Mouse (Mus musculus) kidney, embryonic 16.5 days (tissue): ENCODE data around the gene P4ha2. TPM values are rescaled to one million over a fixed set of nuclear protein-coding genes. Genes with fewer than 3 reads are reported as not detected.

Source experiments
- ATAC-seq: fragments of 200-750 bp; cut with Nextera tagmentation; 2 replicates; pipeline ENCODE4 v1.8.0; 2017; ENCODE audit warnings: moderate TSS enrichment; ENCODE audit not compliant: low FRiP score, low TSS enrichment
- H3K27ac ChIP-seq: fragments of 300-500 bp; sonication (generic); 2 replicates; pipeline ENCODE4 v1.5.1; 2014; ENCODE audit warnings: low read length
- H3K27me3 ChIP-seq: fragments of 300-500 bp; sonication (generic); 2 replicates; pipeline ENCODE4 v1.6.1; 2014; ENCODE audit warnings: low read length, control low read depth, mixed read lengths; ENCODE audit not compliant: insufficient read depth
- H3K36me3 ChIP-seq: fragments of 300-500 bp; sonication (generic); 2 replicates; pipeline ENCODE4 v1.6.1; 2014; ENCODE audit warnings: low read length, control low read depth, mixed read lengths; ENCODE audit not compliant: insufficient read depth
- H3K4me1 ChIP-seq: fragments of 300-500 bp; sonication (generic); 2 replicates; pipeline ENCODE4 v1.6.1; 2014; ENCODE audit warnings: low read length, control low read depth, mixed read lengths; ENCODE audit not compliant: insufficient read depth
- H3K4me2 ChIP-seq: fragments of 300-500 bp; sonication (generic); replicated peaks from 2 replicates; pipeline ENCODE4 v1.6.1; 2014; ENCODE audit warnings: low read depth, low read length
- H3K4me3 ChIP-seq: fragments of 300-500 bp; sonication (generic); 2 replicates; pipeline ENCODE4 v1.5.1; 2014; ENCODE audit warnings: mild to moderate bottlenecking, low read length
- H3K9ac ChIP-seq: fragments of 300-500 bp; sonication (generic); replicated peaks from 2 replicates; pipeline ENCODE4 v1.6.1; 2014; ENCODE audit warnings: low read length
- H3K9me3 ChIP-seq: fragments of 300-500 bp; sonication (generic); 2 replicates; pipeline ENCODE4 v1.6.1; 2016; ENCODE audit warnings: low read length, control low read depth
- WGBS: fragments of 180-500 bp; shearing (Covaris S2); extraction: QIAGEN DNeasy Blood & Tissue Kit; methylation state at CpG from one replicate; pipeline ENCODE4 v1.1.7; 2014; 5-methylcytosine and 5-hydroxymethylcytosine counted together
- polyA plus RNA-seq: library from polyadenylated mRNA; unstranded; fragments of >200 nt; fragmentation: Nextera tagmentation; extraction: Ambion mirVana; gene quantifications from 2 replicates; pipeline ENCODE4 v1.2.1, GENCODE M21; 2015

P4ha2 gene
- polyA plus RNA-seq, 1 experiment from 2014 or later: 43.0 TPM

DNA sequence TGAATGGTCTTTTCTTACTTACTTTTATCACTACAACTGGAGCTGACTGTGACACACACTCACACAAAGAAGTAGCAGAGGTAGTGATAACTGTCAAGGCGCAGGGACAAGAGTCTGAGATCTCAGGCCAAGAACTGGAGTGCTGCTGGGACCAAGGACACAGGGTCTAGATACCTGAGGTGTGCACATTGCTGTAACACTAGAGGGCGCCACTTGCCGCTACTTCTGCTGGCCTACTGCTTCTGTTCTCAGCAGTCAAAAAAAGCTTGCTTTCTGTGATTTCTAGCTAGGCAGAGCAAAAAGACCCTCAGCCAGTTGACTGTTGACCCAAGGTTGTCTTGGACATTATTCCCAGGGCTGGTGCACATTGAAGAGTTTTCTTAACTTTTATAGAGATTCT, 45.0 kb downstream of the P4ha2 start:
- H3K27me3 ChIP-seq: no peaks in the 10 kb centered on the region
- H3K27ac ChIP-seq: no peak overlapping the region
- H3K36me3 ChIP-seq: no peaks in the 10 kb centered on the region
- 25% methylated on average over 3 of the region's 3 CpGs for WGBS
- H3K4me2 ChIP-seq: no peak overlapping the region
- no peaks in the 10 kb centered on the region for H3K4me1 ChIP-seq
- H3K9me3 ChIP-seq: peaks cover 3% of the 10 kb centered on the region; the same call in 1 of the 2 replicates
- no peak overlapping the region for H3K4me3 ChIP-seq
- ATAC-seq: no peak
- no peak overlapping the region for H3K9ac ChIP-seq

DNA sequence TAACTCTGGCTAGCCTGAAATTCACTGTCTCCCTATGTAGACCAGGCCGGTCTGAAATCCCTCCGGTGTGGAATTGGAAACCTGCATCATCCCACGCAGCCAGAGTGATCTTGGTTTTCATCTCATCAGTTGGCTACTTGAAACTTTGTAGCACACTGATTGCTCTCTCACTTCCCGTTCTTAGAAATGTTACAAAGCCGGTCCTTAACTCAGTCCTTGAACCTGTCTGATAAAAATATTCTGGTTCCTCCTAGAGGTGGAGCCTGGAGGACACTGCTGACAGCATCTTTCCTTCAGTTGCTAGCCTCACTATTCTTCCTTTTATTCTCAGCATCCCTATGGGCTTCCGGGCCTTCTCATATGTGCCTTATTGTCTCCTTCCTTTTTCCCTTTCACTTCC, 46.1 kb downstream of the P4ha2 start:
- H3K4me1 ChIP-seq: no peaks in the 10 kb centered on the region
- H3K9me3 ChIP-seq: peaks cover 3% of the 10 kb centered on the region; the same call in 1 of the 2 replicates
- H3K4me2 ChIP-seq: no peak overlapping the region
- no peaks in the 10 kb centered on the region for H3K27me3 ChIP-seq
- no peak for ATAC-seq
- H3K36me3 ChIP-seq: no peaks in the 10 kb centered on the region
- H3K4me3 ChIP-seq: no peak overlapping the region
- 77% methylated on average over 6 of the region's 6 CpGs for WGBS
- no peak overlapping the region for H3K27ac ChIP-seq
- H3K9ac ChIP-seq: no peak overlapping the region

DNA sequence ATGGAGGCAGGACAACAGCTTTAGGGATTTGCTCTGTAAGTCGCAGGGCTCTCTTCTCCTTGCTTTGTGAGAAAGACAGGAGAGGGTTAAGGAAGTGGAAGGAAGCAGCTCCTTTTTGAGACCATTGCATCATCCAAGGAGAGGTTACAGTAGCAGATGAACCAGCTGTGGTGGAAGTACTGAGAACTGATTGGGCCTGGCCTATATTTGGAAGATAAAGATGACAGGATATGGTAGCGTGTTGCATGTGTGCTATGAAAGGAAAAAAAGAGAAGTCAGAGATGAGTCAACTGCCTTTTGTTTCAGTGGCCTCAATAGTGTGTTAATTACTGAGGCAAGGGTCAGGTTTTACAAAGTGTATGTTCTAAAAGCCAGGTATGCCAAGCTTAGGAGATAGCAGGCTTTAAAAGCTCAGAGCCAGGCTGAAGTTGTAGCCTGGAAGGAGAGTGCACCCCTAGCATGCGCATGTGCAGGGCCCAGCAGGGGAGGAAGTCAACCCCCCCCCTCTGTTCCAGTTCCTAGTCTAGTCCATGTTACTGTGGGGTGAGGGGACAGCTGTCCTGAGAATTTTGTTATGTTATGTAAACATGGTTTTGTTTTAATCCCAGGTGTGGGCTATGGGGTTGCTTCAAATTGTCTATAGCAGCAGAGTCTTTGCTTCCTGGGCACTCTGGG, 50.0 kb downstream of the P4ha2 start:
- no peaks in the 10 kb centered on the region for H3K4me1 ChIP-seq
- H3K9ac ChIP-seq: no peak overlapping the region
- H3K27me3 ChIP-seq: no peaks in the 10 kb centered on the region
- 0 out of 2 replicates have a peak, but pooled peaks cover 3% of the 10 kb centered on the region for H3K9me3 ChIP-seq
- no peak overlapping the region for H3K4me3 ChIP-seq
- H3K4me2 ChIP-seq: no peak overlapping the region
- ATAC-seq: no peak
- no peaks in the 10 kb centered on the region for H3K36me3 ChIP-seq
- H3K27ac ChIP-seq: no peak overlapping the region
- 76% methylated on average over 3 of the region's 3 CpGs for WGBS

DNA sequence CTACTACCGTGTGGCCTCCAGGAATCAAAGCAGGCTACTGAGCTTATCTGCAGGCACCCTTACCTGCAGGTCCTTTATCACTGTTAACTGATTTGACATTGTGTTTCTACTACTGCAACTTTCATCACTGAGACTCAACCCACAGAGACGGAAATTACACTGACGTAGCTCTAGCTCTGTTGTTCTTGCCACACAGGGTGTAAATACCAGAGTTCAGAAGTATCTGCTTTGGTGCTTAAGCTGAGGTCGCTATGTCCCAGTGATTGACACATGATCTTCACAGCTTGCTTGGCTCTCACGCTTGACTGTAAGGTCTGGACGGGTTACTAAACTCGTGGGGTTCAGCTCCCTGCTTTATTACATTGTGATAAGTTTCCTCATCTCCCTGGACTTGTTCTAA, 51.2 kb downstream of the P4ha2 start:
- no peak overlapping the region for H3K9ac ChIP-seq
- H3K27me3 ChIP-seq: no peaks in the 10 kb centered on the region
- H3K4me1 ChIP-seq: no peaks in the 10 kb centered on the region
- H3K4me2 ChIP-seq: no peak overlapping the region
- no peak overlapping the region for H3K27ac ChIP-seq
- WGBS: 53% methylated on average over 7 of the region's 7 CpGs
- ATAC-seq: no peak
- H3K36me3 ChIP-seq: no peaks in the 10 kb centered on the region
- H3K4me3 ChIP-seq: no peak overlapping the region
- H3K9me3 ChIP-seq: 0 out of 2 replicates have a peak, but pooled peaks cover 3% of the 10 kb centered on the region

- WGBS: 87% methylated on average over 3 of the region's 3 CpGs
- H3K4me1 ChIP-seq: no peaks in the 10 kb centered on the region
- H3K27me3 ChIP-seq: no peaks in the 10 kb centered on the region
- ATAC-seq: no peak
- no peak overlapping the region for H3K4me3 ChIP-seq
- no peaks in the 10 kb centered on the region for H3K36me3 ChIP-seq
- no peak overlapping the region for H3K4me2 ChIP-seq
- H3K9me3 ChIP-seq: 0 out of 2 replicates have a peak, but pooled peaks cover 3% of the 10 kb centered on the region
- no peak overlapping the region for H3K9ac ChIP-seq
- no peak overlapping the region for H3K27ac ChIP-seq
Measured at GRCm38 (mm10) chr11:54152957-54153356, 53.1 kb downstream of the P4ha2 start.

DNA sequence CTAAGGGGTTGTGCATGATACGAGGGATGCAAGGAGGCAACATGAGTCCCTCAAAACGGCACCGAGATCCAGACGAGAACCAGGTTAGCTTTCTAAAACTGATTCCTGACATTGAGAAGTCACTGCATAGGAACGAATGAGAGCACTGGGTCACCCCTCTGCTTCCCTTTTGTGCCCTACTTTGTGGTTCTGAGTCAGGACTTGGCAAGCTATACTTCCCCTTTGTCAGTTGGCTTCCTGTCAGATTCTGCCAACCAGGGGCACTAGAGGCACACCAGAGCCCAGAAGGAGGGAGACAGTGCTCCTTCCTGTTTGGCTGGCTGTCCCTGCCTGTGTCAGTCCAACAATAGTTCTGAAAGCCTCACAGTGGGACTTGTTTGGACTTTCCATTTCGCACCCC, 56.0 kb downstream of the P4ha2 start:
- WGBS: 84% methylated on average over 6 of the region's 6 CpGs
- H3K27ac ChIP-seq: peak overlapping the region; percentile 24; the same call in 1 of the 2 replicates
- H3K4me1 ChIP-seq: no peaks in the 10 kb centered on the region
- no peaks in the 10 kb centered on the region for H3K36me3 ChIP-seq
- ATAC-seq: no peak
- no peak overlapping the region for H3K4me2 ChIP-seq
- H3K4me3 ChIP-seq: no peak overlapping the region
- no peak overlapping the region for H3K9ac ChIP-seq
- H3K27me3 ChIP-seq: no peaks in the 10 kb centered on the region
- no peaks in the 10 kb centered on the region for H3K9me3 ChIP-seq

DNA sequence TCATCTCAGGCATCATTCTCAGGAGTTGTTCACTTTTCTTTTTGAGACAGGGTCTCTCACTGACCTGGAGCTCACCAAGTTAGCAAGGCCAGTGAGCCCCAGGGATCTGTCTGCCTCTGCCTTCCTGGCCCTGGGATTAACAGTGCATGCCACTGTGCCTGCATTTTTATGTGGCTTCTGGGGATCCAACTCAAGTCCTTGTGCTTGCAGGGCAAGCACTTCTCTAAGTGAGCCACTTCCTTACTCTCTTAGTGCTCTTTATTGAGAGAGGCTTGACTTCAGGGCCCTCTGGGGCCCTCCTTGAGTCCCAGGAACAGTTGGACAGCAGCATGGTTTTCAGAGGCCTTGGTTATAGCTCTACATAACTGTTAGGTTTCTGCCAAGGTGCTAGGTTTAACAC, 56.6 kb downstream of the P4ha2 start:
- no peak overlapping the region for H3K4me3 ChIP-seq
- no peaks in the 10 kb centered on the region for H3K27me3 ChIP-seq
- no peak overlapping the region for H3K4me2 ChIP-seq
- no peaks in the 10 kb centered on the region for H3K4me1 ChIP-seq
- H3K9me3 ChIP-seq: no peaks in the 10 kb centered on the region
- H3K9ac ChIP-seq: no peak overlapping the region
- H3K36me3 ChIP-seq: no peaks in the 10 kb centered on the region
- no peak overlapping the region for H3K27ac ChIP-seq
- ATAC-seq: no peak

- H3K4me1 ChIP-seq: no peaks in the 10 kb centered on the region
- no peaks in the 10 kb centered on the region for H3K27me3 ChIP-seq
- no peak overlapping the region for H3K4me3 ChIP-seq
- H3K9ac ChIP-seq: no peak overlapping the region
- H3K36me3 ChIP-seq: no peaks in the 10 kb centered on the region
- ATAC-seq: no peak
- H3K9me3 ChIP-seq: no peaks in the 10 kb centered on the region
- WGBS: 78% methylated on average over 8 of the region's 8 CpGs
- no peak overlapping the region for H3K4me2 ChIP-seq
- no peak overlapping the region for H3K27ac ChIP-seq
Measured at GRCm38 (mm10) chr11:54157586-54157985, 57.7 kb downstream of the P4ha2 start.

GRCm38 (mm10) chr11:54160435-54160834, 60.5 kb downstream of the P4ha2 start:
- no peak for ATAC-seq
- Histone ChIP-seq H3K4me1 (no peaks in the 10 kb centered on the region), H3K27me3 (no peaks in the 10 kb centered on the region), H3K27ac (no peak overlapping the region), H3K4me3 (no peak overlapping the region), H3K9ac (no peak overlapping the region), H3K9me3 (no peaks in the 10 kb centered on the region), H3K36me3 (no peaks in the 10 kb centered on the region), H3K4me2 (no peak overlapping the region)
- WGBS: 74% methylated on average over 5 of the region's 5 CpGs

DNA sequence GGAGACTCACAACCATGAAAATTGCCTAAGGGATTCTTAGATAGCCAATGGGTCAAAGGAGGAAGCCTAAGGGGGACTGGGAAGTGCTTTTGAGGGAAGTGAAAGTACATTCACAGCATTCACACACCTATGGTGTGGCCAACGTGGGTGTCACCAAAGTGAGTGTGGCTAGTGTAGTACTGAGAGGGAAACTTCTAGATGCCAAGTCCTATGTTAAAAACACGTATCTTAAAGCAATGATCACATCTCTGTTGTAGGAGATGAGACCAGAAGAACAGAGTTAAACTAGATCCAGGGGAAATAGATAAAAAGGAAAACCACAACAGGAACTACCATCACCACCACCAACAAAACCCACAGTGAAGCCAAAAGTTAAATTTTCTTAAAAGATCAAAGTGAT, 61.0 kb downstream of the P4ha2 start:
- H3K27me3 ChIP-seq: no peaks in the 10 kb centered on the region
- no peak for ATAC-seq
- H3K9ac ChIP-seq: no peak overlapping the region
- H3K9me3 ChIP-seq: no peaks in the 10 kb centered on the region
- no peaks in the 10 kb centered on the region for H3K4me1 ChIP-seq
- 61% methylated on average over 2 of the region's 2 CpGs for WGBS
- no peak overlapping the region for H3K4me2 ChIP-seq
- H3K4me3 ChIP-seq: no peak overlapping the region
- no peak overlapping the region for H3K27ac ChIP-seq
- H3K36me3 ChIP-seq: no peaks in the 10 kb centered on the region
